Mouse (Mus musculus) heart, embryonic 12.5 days (tissue): ENCODE measurements around the gene Htr1d. TPM values are rescaled to one million over a fixed set of nuclear protein-coding genes. Genes with fewer than 3 reads are reported as not detected.

Source experiments
- ATAC-seq: fragments of 200-750 bp; cut with Nextera tagmentation; 2 replicates; pipeline ENCODE4 v1.8.0; 2017; ENCODE audit warnings: moderate TSS enrichment, moderate library complexity; ENCODE audit not compliant: insufficient number of reproducible peaks, low FRiP score
- H3K27ac ChIP-seq: fragments of 300-500 bp; sonication (generic); 2 replicates; pipeline ENCODE4 v1.5.1; 2016; ENCODE audit warnings: mild to moderate bottlenecking, moderate library complexity; ENCODE audit not compliant: poor library complexity, severe bottlenecking
- H3K27me3 ChIP-seq: fragments of 300-500 bp; sonication (generic); replicated peaks from 2 replicates; pipeline ENCODE4 v1.6.1; 2016; ENCODE audit warnings: mild to moderate bottlenecking, moderate library complexity
- H3K36me3 ChIP-seq: fragments of 300-500 bp; sonication (generic); 2 replicates; pipeline ENCODE4 v1.6.1; 2016; ENCODE audit warnings: mild to moderate bottlenecking, moderate library complexity
- H3K4me1 ChIP-seq: fragments of 300-500 bp; sonication (generic); replicated peaks from 2 replicates; pipeline ENCODE4 v1.6.1; 2016; ENCODE audit warnings: mild to moderate bottlenecking
- H3K4me2 ChIP-seq: fragments of 300-500 bp; sonication (generic); 2 replicates; pipeline ENCODE4 v1.6.1; 2016; ENCODE audit warnings: mild to moderate bottlenecking, moderate library complexity
- H3K4me3 ChIP-seq: fragments of 300-500 bp; sonication (generic); 2 replicates; pipeline ENCODE4 v1.5.1; 2016; ENCODE audit warnings: mild to moderate bottlenecking
- H3K9ac ChIP-seq: fragments of 300-500 bp; sonication (generic); 2 replicates; pipeline ENCODE4 v1.6.1; 2016; ENCODE audit warnings: mild to moderate bottlenecking, moderate library complexity
- H3K9me3 ChIP-seq: fragments of 300-500 bp; sonication (generic); replicated peaks from 2 replicates; pipeline ENCODE4 v1.6.1; 2016; ENCODE audit warnings: mild to moderate bottlenecking, moderate library complexity
- WGBS: fragments of 180-500 bp; shearing (Covaris S2); methylation state at CpG from one replicate; pipeline ENCODE4 v1.1.7; 2016; 5-methylcytosine and 5-hydroxymethylcytosine counted together
- polyA plus RNA-seq: library from polyadenylated mRNA; unstranded; fragments of >200 nt; fragmentation: Nextera tagmentation; extraction: Ambion mirVana; gene quantifications from 2 replicates; pipeline ENCODE4 v1.2.1, GENCODE M21; 2016

Htr1d gene
- 0.08 TPM in 1 of 2 replicates, not detected in the other for polyA plus RNA-seq

- peaks cover 77% of the 10 kb centered on the region for H3K27me3 ChIP-seq
- H3K27ac ChIP-seq = no peak within 1 kb of the TSS
- peak within 1 kb of the TSS; percentile 92 for H3K4me2 ChIP-seq
Observed at GRCm38 (mm10) chr4:136423224-136423623, at the start of gene Htr1d. Gene Htr1d (plus strand): TSS chr4:136423524.

GRCm38 (mm10) chr4:136377001-136377400 lies 46.3 kb upstream of the Htr1d start:
- 84% methylated on average over 5 of the region's 5 CpGs for WGBS
- Histone ChIP-seq H3K27me3 (0 out of 2 replicates have a peak, but pooled peaks cover 3% of the 10 kb centered on the region), H3K27ac (no peak overlapping the region), H3K9me3 (no peaks in the 10 kb centered on the region), H3K4me1 (peaks cover 6% of the 10 kb centered on the region), H3K9ac (no peak overlapping the region), H3K4me2 (no peak overlapping the region), H3K36me3 (no peaks in the 10 kb centered on the region), H3K4me3 (no peak overlapping the region)
- ATAC-seq = no peak

More at GRCm38 (mm10) chr4:136423224-136423623, at the start of gene Htr1d:
- no peaks in the 10 kb centered on the region for H3K36me3 ChIP-seq
- peak within 1 kb of the TSS; percentile 65 for H3K9ac ChIP-seq
- 67% methylated on average over 9 of the region's 9 CpGs for WGBS
- H3K4me1 ChIP-seq = peaks cover 20% of the 10 kb centered on the region
- H3K9me3 ChIP-seq = no peaks in the 10 kb centered on the region
- peak within 1 kb of the TSS; percentile 52 for H3K4me3 ChIP-seq
- ATAC-seq = no peak

- Histone ChIP-seq H3K4me2 (no peak overlapping the region), H3K4me1 (no peaks in the 10 kb centered on the region), H3K9me3 (no peaks in the 10 kb centered on the region), H3K27me3 (0 out of 2 replicates have a peak, but pooled peaks cover 2% of the 10 kb centered on the region), H3K4me3 (no peak overlapping the region), H3K9ac (no peak overlapping the region), H3K27ac (no peak overlapping the region), H3K36me3 (no peaks in the 10 kb centered on the region)
- WGBS = 75% methylated on average over 5 of the region's 5 CpGs
- no peak for ATAC-seq
Observed at GRCm38 (mm10) chr4:136383052-136383451, 40.3 kb upstream of the Htr1d start.

- no peaks in the 10 kb centered on the region for H3K9me3 ChIP-seq
- H3K4me1 ChIP-seq = no peaks in the 10 kb centered on the region
- H3K9ac ChIP-seq = no peak overlapping the region
- H3K27ac ChIP-seq = no peak overlapping the region
- 87% methylated on average over 6 of the region's 6 CpGs for WGBS
- no peak overlapping the region for H3K4me3 ChIP-seq
- H3K4me2 ChIP-seq = no peak overlapping the region
- no peaks in the 10 kb centered on the region for H3K36me3 ChIP-seq
- H3K27me3 ChIP-seq = 0 out of 2 replicates have a peak, but pooled peaks cover 6% of the 10 kb centered on the region
- no peak for ATAC-seq
Observed at GRCm38 (mm10) chr4:136383839-136384238, 39.5 kb upstream of the Htr1d start.

GRCm38 (mm10) chr4:136387261-136387660 lies 36.1 kb upstream of the Htr1d start:
- WGBS = 45% methylated on average over 11 of the region's 11 CpGs
- no peaks in the 10 kb centered on the region for H3K36me3 ChIP-seq
- H3K4me3 ChIP-seq = no peak overlapping the region
- H3K9ac ChIP-seq = no peak overlapping the region
- no peak overlapping the region for H3K4me2 ChIP-seq
- H3K4me1 ChIP-seq = no peaks in the 10 kb centered on the region
- no peak for ATAC-seq
- no peak overlapping the region for H3K27ac ChIP-seq
- H3K27me3 ChIP-seq = 0 out of 2 replicates have a peak, but pooled peaks cover 6% of the 10 kb centered on the region
- no peaks in the 10 kb centered on the region for H3K9me3 ChIP-seq

- ATAC-seq = no peak
- Histone ChIP-seq H3K27me3 (no peaks in the 10 kb centered on the region), H3K4me2 (no peak overlapping the region), H3K4me1 (no peaks in the 10 kb centered on the region), H3K36me3 (no peaks in the 10 kb centered on the region), H3K27ac (no peak overlapping the region), H3K4me3 (no peak overlapping the region), H3K9me3 (no peaks in the 10 kb centered on the region), H3K9ac (no peak overlapping the region)
- WGBS = 69% methylated on average over 10 of the region's 10 CpGs
Observed at GRCm38 (mm10) chr4:136401806-136402205, 21.5 kb upstream of the Htr1d start.

- H3K4me2 ChIP-seq = no peak overlapping the region
- H3K9ac ChIP-seq = no peak overlapping the region
- no peaks in the 10 kb centered on the region for H3K36me3 ChIP-seq
- H3K27ac ChIP-seq = no peak overlapping the region
- H3K4me3 ChIP-seq = no peak overlapping the region
- no peaks in the 10 kb centered on the region for H3K9me3 ChIP-seq
- no peaks in the 10 kb centered on the region for H3K4me1 ChIP-seq
- no peak for ATAC-seq
- WGBS = 68% methylated on average over 11 of the region's 11 CpGs
- H3K27me3 ChIP-seq = no peaks in the 10 kb centered on the region
Observed at GRCm38 (mm10) chr4:136407831-136408230, 15.5 kb upstream of the Htr1d start.

- 75% methylated on average over 10 of the region's 10 CpGs for WGBS
- H3K27ac ChIP-seq = no peak overlapping the region
- no peaks in the 10 kb centered on the region for H3K27me3 ChIP-seq
- no peak for ATAC-seq
- no peaks in the 10 kb centered on the region for H3K9me3 ChIP-seq
- H3K36me3 ChIP-seq = no peaks in the 10 kb centered on the region
- H3K4me1 ChIP-seq = no peaks in the 10 kb centered on the region
- H3K9ac ChIP-seq = no peak overlapping the region
- no peak overlapping the region for H3K4me3 ChIP-seq
- H3K4me2 ChIP-seq = no peak overlapping the region
Observed at GRCm38 (mm10) chr4:136411995-136412765, 11.1 kb upstream of the Htr1d start.

- ATAC-seq = no peak
- Histone ChIP-seq H3K27ac (no peak overlapping the region), H3K36me3 (no peaks in the 10 kb centered on the region), H3K4me1 (peaks cover 7% of the 10 kb centered on the region; the same call in 1 of the 2 replicates), H3K4me3 (no peak overlapping the region), H3K9me3 (no peaks in the 10 kb centered on the region), H3K9ac (no peak overlapping the region), H3K27me3 (peaks cover 27% of the 10 kb centered on the region), H3K4me2 (no peak overlapping the region)
- WGBS = 85% methylated on average over 9 of the region's 9 CpGs
Observed at GRCm38 (mm10) chr4:136415477-136415876, 7.8 kb upstream of the Htr1d start.

GRCm38 (mm10) chr4:136418962-136419361 lies 4.4 kb upstream of the Htr1d start:
- H3K4me3 ChIP-seq = no peak overlapping the region
- 0 out of 2 replicates have a peak overlapping the region, but pooled peaks have one; percentile 9 for H3K4me2 ChIP-seq
- peak overlapping the region; percentile 19; the same call in 1 of the 2 replicates for H3K9ac ChIP-seq
- no peaks in the 10 kb centered on the region for H3K36me3 ChIP-seq
- WGBS = 13% methylated on average over 11 of the region's 11 CpGs
- peaks cover 8% of the 10 kb centered on the region for H3K4me1 ChIP-seq
- ATAC-seq = no peak
- peaks cover 60% of the 10 kb centered on the region for H3K27me3 ChIP-seq
- H3K27ac ChIP-seq = no peak overlapping the region
- no peaks in the 10 kb centered on the region for H3K9me3 ChIP-seq

- no peaks in the 10 kb centered on the region for H3K9me3 ChIP-seq
- no peaks in the 10 kb centered on the region for H3K36me3 ChIP-seq
- no peak overlapping the region for H3K27ac ChIP-seq
- 0 out of 2 replicates have a peak overlapping the region, but pooled peaks have one; percentile 9 for H3K4me2 ChIP-seq
- 66% methylated on average over 6 of the region's 6 CpGs for WGBS
- H3K4me3 ChIP-seq = no peak overlapping the region
- no peak overlapping the region for H3K9ac ChIP-seq
- peaks cover 64% of the 10 kb centered on the region for H3K27me3 ChIP-seq
- H3K4me1 ChIP-seq = peaks cover 12% of the 10 kb centered on the region
- ATAC-seq = no peak
Observed at GRCm38 (mm10) chr4:136419386-136419785, 3.9 kb upstream of the Htr1d start.
